Mouse (Mus musculus): ENCODE measurements around the gene Zbtb16. TPM values are rescaled to one million over a fixed set of nuclear protein-coding genes. Genes with fewer than 3 reads are reported as not detected.

Zbtb16 gene
- polyA plus RNA-seq, 1 experiment: 22.4 TPM

DNA sequence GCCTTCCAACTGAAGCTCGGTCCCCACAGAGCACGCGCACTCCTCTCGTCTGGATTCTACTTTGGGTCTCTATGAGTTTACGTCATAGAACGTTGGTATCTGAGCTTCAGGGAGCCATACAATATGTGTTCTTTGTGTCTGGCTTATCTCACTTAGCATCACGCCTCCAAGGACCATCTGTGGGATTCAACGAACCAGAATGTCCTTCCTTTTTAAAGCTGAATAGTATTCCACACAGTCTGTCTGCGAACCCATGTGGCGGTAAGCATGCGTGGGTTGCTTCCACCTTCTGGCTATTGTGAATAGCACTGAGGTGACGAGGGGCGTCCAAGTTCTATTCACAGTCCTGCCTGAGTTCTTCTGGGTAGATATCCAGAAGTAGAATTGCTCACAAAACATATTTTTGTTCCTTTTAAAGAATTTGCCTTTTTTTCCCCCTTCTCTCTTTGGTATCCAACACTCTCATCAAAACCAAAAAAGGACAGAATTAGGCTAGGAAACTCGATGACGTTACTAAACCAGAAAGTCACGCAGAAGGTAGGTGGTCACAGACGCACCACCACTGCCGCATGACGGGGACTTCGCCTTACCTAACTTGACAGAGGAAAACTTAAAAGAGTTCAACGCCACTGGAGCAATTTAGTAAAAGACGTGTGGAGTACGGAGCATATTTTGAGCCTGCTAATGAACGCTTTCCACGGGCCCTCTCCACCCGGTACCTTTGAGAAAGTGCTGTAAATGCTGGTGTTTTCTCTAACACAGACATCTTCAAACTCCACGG, 32.4 kb downstream of the Zbtb16 start:
- no peak for DNase-seq (ENCODE audit: low read depth)

DNA sequence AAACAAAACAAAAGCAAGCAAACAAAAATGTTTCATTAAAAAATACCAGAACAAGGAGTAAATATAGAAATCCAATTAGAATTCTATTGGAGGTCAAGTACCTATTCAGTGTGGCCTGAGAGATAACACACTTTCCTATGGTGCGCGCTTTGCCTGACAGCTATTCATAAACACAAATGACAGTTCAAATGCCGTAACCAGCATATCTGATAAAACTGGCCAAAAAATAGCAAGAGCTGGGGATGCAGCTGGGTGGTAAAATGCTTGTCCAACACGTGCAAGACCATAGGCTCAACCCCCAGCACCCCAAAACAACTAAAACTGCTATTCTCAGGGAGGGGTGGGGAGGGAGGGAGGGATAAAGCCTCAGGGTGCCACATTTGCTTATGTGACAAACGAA, 33.6 kb downstream of the Zbtb16 start:
- DNase-seq (ENCODE audit: low read depth): no peak

DNA sequence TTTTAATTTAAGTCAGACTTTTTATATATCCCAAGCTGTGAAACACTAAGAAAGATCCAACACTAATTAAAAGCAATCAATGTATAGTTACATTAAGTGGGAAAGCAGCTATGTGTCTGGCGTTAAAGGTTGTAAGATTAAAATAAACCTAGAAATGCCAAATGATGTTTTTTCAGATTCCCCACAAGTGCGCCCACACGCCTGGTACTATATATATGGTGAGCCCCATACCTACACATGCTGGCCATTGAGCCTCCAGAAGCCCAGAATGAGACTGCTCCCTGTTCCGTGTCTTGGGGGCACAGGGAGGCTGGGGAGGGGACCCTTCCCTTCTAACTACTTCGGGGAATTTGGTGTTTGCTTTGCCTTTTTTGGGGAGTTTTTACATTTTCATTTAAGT, 34.7 kb downstream of the Zbtb16 start:
- no peak for DNase-seq (ENCODE audit: low read depth)

DNA sequence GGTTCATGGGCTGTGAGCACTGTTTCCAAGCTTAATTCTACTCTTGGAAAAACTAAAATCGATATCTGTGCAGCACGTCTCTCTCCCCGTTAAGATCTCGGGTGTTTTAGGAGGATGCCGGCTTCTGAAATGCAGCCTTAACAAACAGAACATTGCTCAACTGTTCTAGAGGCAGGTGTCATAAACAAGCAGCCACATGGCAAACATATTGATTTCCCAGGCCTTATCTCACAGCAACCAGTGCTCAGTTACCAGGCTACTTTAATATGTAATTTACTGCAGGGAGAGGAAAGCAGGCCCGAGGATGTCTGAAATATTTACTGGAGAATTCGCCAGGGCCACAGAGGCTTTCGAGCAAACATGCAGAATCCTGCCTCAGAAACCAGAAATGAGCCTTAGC, 35.4 kb downstream of the Zbtb16 start:
- no peak for DNase-seq (ENCODE audit: low read depth)

DNA sequence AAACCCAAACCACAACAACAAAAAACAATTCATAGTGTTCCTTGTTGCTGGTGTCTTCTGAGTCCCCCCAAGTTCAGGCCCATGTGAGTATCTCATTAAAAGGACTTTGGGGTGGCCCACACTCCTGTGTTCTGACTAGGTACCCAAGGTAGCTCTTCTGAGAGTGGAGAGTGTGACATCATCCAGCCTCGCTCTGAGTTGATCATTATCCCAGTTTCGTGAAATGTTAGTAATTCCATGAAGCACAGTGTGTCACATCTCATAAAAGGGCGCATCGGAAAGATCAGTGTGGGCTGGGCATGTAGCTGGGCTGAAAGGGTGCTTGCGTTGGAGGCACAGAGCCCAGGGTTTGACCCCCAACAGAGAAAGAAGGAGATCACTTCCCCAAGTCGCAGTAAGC, 38.0 kb downstream of the Zbtb16 start:
- DNase-seq (ENCODE audit: low read depth): no peak

DNA sequence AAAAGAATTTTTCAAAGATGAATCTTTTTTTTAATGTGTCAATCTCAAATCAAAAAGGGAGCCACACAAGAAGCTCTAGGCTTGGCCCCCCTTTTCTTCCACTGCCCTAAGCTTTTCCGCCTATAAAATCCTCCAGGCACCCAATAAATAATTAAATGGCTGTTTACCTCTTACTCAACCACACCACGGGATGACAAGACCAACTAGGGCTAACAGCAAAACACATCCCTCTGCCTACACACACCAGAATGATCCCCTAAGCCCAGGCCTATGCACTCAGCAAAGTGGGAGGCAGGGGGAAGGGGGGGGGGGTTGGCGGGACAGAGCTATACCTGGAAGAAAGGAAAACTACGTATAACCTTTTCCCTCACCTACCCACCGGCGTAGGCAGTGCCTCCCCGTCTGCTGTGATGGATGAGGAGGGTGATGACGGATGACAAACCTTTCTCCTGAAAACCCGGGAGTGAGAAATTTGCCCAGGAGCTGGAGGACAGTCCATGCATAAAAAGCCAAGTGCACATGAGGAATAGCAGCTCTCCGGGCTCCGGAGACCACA, 39.7 kb downstream of the Zbtb16 start:
- no peak for DNase-seq (ENCODE audit: low read depth)

DNA sequence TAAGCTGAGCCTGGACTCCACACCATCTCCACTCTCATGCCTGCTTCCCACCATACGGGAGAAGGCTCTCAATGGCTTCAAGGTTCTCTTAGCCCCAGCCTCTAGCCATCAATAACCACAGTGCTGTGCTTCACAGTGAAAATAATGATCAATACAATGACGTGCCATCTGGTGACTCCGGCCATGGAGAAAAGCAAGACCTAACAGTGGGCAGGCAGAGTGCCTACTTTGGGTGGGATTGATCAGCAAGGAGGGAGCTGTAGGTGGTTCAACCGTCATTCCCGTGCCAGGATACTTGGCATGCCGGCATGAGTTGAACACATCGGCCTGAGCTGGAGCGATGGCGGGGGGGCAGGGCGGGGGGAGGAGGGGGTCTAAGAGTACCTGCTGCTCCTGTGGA, 40.3 kb downstream of the Zbtb16 start:
- no peak for DNase-seq (ENCODE audit: low read depth)

DNA sequence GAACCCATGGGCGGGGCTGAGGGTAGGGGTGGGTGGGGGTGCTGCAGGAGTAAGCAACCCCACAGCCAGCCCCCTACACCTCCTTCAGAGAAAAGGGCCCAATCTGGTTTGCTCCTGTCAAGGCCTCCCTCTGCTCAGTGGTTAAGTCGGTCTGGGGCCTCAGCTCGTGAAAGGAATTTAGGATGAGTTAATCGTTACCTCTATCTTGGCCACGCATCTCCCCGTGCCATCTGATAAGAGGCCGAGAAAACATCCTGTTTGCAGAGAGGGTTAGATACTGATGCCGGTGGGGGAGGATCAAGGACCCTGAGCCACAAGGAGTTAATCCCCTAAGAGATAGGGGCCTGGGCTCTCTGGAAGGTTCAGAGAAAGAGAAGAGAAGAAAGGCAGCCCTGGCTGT, 40.9 kb downstream of the Zbtb16 start:
- DNase-seq (ENCODE audit: low read depth): no peak

DNA sequence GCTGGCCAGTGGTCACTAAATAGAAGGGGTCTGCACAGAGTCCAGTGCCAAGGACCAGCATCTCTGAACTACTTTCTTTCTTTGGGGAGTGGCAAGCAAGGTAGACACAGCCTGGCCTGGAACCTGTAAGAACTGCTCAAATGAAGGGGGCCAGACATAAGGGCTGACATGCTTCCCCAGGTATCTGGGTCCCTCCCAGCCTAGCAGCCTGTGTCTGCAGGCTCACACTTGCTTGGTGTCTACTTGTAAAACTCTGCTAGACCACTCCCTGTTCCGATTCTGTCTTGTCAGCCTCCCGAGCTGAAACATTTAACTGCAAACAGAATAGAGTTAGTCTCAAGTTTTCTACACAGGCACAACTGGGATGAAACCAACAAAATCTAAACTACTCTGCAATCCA, 41.6 kb downstream of the Zbtb16 start:
- no peak for DNase-seq (ENCODE audit: low read depth)

DNA sequence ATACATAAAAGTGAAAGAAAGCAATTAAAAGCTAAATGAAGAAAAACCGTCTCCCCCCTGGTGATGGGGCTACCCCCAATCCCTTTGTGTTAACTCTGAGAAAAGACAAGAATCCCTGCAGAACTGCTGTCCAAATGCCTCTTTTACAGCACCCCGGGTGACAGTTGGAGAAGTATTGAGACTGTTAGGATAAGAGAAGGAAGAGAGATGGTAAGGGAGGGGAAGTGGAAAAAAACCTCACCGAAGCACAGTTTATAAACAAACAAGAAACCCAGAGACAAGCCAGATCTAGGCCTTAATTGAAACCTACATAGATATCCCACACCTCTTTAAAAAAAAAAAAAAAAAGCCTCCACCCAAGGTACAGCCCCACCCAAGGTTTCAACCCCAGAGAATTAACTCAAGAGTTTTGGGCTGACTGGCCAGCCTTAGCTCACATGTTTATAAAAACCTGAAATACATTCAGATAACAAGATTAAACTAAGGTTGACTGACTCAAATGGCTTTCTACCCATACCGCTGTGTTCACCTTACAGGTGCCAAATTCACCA, 42.3 kb downstream of the Zbtb16 start:
- no peak for DNase-seq (ENCODE audit: low read depth)

DNA sequence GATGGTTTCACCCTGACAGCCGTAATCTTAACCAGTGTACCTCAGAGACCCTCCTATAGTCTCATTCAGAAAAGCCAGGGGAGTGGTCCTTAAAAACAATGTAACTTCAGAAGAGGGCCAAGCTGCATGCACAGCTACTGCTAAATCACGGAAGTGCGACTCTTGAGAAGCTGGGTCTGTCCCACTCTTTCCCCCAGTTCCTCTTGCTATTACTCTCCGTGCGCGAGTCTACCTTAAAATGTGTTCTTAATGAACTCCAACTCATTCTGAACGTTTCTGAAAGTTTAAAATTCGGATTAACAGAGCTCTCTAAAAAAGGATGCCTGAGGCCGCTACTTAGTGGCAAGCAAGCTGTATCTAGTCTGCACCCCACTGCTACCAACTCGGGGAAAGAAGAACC, 45.4 kb downstream of the Zbtb16 start:
- DNase-seq (ENCODE audit: low read depth): no peak

DNA sequence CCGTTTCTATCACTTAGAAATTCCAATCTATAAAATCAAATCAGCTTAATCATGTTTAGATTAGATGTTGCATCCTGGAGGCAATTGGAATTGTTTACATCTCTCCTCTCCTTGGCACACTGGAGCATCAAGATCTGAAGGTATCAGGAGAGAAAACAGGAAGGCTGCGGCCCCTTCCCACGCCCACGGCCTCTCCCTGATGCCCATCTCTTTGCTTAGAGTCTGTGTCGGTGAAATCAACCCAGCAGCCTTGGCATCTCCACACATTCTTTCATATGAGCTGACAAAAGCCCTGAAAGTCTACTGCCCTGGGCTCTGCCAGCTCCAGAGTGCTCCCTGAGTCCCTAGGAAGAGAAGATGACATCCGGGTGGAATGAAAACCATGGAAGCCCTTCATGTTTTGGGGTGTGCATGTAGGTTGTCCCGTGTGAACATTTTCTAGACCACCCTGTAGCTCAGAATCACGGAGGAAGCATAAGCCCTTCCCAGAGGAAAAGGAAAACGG, 48.1 kb downstream of the Zbtb16 start:
- DNase-seq (ENCODE audit: low read depth): no peak

DNA sequence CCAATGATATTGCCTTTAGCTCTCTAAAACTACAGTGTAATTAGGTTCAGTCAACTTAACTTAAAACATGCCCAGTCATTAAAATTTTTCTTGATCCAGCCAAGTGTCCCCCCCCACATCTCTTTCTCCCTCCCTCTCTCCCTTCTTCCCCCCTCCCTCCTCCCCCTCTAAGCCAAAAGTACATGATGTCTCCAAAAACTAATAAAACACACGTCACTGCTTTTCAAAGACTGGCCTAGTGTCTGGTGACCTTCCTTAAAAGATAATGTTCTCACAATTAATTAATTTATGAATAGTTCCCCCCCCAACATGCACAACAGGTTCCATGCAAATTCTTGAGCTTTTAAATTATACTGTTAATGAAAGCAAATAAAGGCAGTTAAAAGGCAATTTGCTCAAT, 48.7 kb downstream of the Zbtb16 start:
- DNase-seq (ENCODE audit: low read depth): no peak

DNA sequence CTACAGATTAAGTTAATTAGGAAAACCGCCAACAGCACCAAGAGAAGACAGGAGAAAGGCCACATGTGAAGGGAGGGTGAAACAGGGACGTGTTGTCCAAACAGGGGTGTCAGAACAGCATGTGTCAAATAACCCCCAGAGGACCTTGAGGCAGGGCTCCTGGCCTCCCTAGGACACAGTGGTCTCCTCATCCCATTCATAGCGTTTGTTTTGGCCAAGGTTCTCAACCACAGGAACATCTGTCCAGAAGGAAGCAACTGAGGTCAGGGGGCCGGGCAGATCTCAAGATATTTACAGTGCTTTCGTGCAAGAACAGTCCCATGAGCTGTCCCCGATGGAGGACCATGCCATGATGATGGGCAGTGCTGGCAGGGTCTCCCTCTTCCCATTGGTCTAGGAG, 49.2 kb downstream of the Zbtb16 start:
- DNase-seq (ENCODE audit: low read depth): no peak

DNA sequence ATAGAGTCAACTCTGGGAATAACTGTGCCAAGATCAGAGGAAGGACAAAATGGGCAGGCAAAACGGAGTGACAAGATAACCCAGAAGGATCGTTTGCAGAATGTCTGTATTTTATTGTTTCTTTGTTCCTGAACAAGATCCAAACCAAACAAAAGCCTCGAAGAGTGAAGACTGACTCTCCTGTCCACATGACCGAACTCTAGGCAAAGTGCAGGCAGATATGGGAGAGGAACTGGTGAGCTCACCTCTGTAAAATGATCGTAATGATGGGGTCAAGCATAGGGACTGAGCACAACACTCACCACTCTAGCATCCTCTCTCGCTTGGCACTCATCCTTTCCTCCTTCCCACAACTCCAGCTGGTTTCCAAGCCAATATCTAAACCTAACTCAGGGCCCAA, 51.1 kb downstream of the Zbtb16 start:
- DNase-seq (ENCODE audit: low read depth): no peak

DNA sequence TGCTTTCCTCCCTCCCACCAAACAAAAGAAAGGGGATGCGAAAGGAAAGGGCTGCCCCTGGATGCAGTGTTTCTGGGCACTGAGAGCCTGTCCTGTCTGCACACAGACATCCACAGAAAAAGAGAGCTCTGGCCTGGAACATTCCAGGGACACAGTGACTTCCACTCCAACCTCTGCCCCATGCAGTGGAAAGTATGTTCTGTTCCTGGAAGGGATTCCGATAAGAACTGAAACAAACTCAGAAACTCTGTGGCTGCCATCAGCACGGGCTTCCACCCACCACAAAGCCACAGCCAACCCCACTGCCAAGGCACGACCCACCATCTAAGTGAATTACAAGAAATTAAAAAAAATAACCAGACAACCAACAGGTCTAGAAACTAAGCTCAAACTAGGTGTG, 52.7 kb downstream of the Zbtb16 start:
- DNase-seq (ENCODE audit: low read depth): no peak

DNA sequence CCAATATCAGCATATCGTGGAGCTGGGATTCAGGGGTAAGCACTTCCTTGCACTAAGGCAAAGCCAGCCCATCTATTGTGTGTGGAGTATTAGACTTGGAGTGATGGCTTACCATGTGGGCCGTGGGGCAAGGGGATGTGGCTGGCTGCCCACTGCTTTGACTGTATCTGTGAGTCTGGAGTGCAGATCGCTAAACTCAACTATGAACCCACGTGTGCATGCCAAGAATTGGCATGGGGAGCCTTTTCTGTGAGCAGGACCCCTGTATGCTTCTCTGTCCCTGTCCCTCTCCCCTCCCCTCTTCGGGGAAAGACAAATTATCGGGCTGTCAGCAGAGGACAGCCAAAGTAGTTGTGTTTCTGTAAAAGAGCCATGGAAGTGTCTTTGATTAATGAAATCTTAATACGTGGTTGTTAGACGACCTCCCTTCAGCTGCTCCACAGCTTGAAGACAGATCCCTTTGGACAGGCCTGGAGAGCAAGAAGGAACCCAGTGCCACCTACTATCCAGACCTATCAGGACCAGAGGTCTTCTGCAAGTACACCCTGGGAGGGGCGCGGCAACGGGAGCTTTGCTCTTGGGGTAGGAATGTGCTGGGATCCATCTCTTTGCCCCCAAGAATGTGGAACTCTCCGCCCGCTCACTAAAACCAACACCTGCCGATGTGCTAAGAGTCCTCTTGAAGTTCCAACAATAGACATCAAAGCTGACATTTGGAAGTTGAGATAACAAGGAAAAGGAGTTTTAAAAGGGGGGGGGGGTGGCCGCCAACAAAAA, 53.5 kb downstream of the Zbtb16 start:
- no peak for DNase-seq (ENCODE audit: low read depth)

DNA sequence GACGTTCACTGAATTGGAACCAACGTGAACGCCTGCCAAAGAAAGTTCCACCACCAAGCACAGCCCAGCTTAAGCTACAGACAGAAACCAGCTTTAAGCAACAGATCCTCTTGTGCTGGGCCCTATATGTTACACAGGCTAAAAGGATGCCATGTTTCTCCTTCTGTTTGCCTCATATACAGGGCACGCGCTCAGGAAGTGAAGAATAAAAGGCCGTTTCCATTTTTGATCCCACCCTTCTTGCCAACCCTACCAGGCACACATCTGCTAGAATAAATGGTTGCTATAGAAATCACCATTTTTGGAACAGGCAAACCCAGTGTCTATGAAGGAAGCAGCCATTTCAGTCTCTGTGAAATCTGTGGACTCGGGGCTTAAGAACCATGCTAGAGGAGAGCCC, 59.8 kb downstream of the Zbtb16 start:
- DNase-seq (ENCODE audit: low read depth): no peak

DNA sequence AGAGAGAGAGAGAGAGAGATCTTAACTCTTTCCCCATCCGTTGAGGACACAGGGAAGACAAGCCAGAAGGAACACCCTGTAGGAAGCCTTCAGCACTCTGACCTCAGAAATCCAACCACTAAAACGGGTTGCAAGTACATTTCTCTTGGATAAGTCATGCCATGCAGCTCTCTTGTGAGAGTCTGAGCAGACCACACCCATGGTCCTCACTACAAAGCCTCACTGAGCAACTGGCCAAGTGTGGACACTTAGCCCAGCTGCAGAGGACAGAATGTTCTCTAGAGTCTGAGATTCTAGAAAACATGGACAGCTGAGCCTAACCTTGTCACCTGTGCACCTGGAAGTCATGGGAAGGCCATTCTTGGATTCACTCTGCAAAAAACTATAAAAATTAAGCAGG, 60.5 kb downstream of the Zbtb16 start:
- DNase-seq (ENCODE audit: low read depth): no peak

DNA sequence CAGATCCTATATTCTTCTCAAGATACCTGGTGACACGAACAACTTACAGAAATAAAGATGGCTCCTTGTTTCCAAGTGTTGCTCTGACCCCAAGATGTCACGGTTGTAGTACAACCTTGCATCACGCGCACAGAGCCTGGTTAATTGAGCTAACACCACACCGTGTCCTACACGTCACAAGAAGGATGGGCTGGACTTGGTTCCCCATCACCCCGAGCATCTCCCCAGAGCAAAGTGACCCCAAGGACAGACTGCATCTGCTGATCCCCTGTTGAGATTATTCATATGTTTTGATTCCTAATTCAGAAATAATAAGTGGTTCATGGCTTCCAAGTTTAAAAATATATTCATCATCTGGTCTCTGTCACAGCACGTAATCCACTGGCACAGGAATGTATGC, 62.3 kb downstream of the Zbtb16 start:
- no peak for DNase-seq (ENCODE audit: low read depth)

DNA sequence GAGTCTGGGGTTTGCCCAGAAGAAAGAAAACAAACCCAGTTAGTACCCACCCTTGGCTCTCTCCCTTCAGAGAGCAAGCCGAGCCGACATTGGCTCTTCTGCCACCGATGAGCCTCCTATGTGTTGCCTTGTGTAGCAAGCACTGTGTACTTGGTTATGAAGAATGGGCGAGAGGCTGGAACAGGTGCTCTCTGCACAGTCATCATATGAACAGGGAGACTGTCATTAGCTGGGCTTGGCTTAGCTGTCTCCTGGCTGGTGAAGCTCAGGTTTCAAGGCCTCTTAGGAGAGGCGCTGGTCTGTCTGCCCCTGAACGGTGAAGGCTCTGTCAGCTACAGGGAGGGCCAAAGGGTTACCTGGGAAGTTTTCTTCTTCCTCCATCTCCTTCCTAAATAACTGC, 62.9 kb downstream of the Zbtb16 start:
- DNase-seq (ENCODE audit: low read depth): no peak

DNA sequence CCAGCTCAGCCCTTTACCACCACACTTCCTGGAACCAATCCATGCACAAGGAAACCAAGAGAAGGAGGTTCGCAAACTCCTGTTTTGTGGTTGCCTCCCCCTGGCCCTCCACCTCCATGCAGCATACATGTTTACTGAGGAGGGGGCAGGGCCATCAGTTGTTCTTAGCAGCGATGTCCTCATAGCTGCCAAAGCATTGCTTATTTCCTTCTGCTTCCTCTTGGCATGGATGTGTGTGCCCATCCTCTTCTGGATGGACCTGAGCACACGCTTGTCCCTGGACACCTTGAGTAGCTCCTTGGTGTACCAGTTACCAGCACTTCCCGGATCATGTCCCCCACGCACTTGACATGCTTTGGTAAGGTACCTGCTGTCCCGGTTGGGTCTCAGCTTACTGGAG, 64.5 kb downstream of the Zbtb16 start:
- DNase-seq (ENCODE audit: low read depth): no peak

DNA sequence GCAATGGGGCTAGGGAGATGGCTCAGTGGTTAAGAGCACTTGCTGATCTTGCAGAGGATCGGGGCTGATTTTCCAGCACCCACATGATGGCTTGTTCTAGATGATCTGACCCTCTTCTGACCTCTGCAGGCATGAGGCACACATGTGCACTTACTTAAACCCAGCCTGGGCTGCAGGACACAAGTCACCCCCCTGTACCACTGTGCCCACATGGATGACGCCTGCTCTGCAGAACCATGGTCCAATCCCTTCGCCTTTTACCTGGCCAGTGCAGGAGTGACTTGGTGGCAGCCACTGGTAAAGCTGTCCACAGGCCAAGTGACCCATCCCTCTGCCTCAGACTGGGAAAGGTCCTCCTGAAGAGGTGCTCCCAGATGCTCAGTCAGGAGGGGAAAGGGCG, 67.1 kb downstream of the Zbtb16 start:
- DNase-seq (ENCODE audit: low read depth): no peak
